8 mouse cellular contexts compared by ENCODE assay signal in the genomic region with DNA sequence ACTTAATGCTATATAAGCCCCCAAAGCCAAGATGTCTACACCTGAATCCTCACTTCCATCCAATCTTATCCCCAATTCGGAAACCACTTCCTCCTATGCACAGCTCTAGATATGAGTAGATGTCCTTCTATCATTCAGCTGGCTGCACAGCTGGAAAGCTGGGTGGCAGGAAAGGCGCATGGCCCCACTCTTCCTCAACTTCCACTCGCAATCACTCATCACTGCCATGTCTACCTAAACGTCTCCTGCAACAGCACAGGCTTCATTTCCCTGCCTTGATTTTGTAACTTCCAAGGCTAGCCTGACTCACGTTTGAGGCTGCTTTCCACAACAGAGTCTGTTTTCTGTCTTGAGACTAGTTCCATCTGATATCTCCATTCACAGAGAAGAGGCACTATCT. TPM values are rescaled to one million over a fixed set of nuclear protein-coding genes. Genes with fewer than 3 reads are reported as not detected.
DNase-seq lines count a peak whose midpoint lies in the region; ATAC-seq and TF ChIP-seq lines count a peak whose summit lies in the region.

No protein-coding gene starts in this region.

- H3K4me2 ChIP-seq in heart, embryonic 11.5 days: peak overlapping the region; percentile 28
- H3K4me2 ChIP-seq in hindbrain, embryonic 11.5 days (replicated peaks; ENCODE audit: low read depth, low read length): peak overlapping the region; percentile 27

- no peak overlapping the region for H3K9ac ChIP-seq in heart, embryonic 11.5 days (ENCODE audit: low read depth, low read length)
- no peak overlapping the region for H3K9ac ChIP-seq in hindbrain, embryonic 11.5 days (ENCODE audit: low read depth, low read length)

- H3K4me3 ChIP-seq in heart, embryonic 11.5 days (ENCODE audit: low read depth, low read length): no peak overlapping the region
- peak overlapping the region; percentile 10; the same call in 1 of the 2 replicates for H3K4me3 ChIP-seq in bone marrow macrophage, adult 2 months (ENCODE audit: insufficient read depth, low read length)
- no peak overlapping the region for H3K4me3 ChIP-seq in hindbrain, embryonic 11.5 days (ENCODE audit: low read depth, low read length)
- H3K4me3 ChIP-seq in midbrain, embryonic 10.5 days: peak overlapping the region; percentile 97

- TF ChIP-seq CTCF in bone marrow macrophage, adult 2 months (IDR thresholded peaks at IDR 0.05; ENCODE audit: low read depth, low read length): no peak

- no peak for ATAC-seq in heart, embryonic 11.5 days (replicated peaks; ENCODE audit: insufficient number of reproducible peaks, low FRiP score, low TSS enrichment)
- no peak for ATAC-seq in hindbrain, embryonic 11.5 days (ENCODE audit: low FRiP score)

- intact Hi-C loops in heart, postnatal 10 days (cut with DNase I): no loop called here

- DNase-seq in heart, postnatal 10 days: no peak
- DNase-seq in hindbrain, embryonic 11.5 days (ENCODE audit: low spot score): no peak
- DNase-seq in midbrain, embryonic 10.5 days (ENCODE audit: low spot score): no peak
- DNase-seq in thymus, adult 18-20 months: no peak
- DNase-seq in layer of hippocampus, adult 18-20 months (ENCODE audit: low spot score in 2 of 2): no peak
- no peak for DNase-seq in spleen, postnatal 36 days (ENCODE audit: low spot score in 2 of 2)

- H3K36me3 ChIP-seq in heart, embryonic 11.5 days (ENCODE audit: control insufficient read depth, insufficient read depth, low read length): no peaks in the 10 kb centered on the region
- H3K36me3 ChIP-seq in hindbrain, embryonic 11.5 days (ENCODE audit: control insufficient read depth, insufficient read depth, low read length): no peaks in the 10 kb centered on the region
- H3K36me3 ChIP-seq in midbrain, embryonic 10.5 days: no peaks in the 10 kb centered on the region

- no peak overlapping the region for H3K27ac ChIP-seq in heart, embryonic 11.5 days (ENCODE audit: low read depth, low read length)
- no peak overlapping the region for H3K27ac ChIP-seq in bone marrow macrophage, adult 2 months (ENCODE audit: insufficient read depth, low read depth, low read length)
- H3K27ac ChIP-seq in hindbrain, embryonic 11.5 days (ENCODE audit: low read depth, low read length): no peak overlapping the region
- no peak overlapping the region for H3K27ac ChIP-seq in midbrain, embryonic 10.5 days (replicated peaks)

- peaks cover 28% of the 10 kb centered on the region for H3K4me1 ChIP-seq in heart, embryonic 11.5 days (ENCODE audit: control insufficient read depth, insufficient read depth, low read length)
- H3K4me1 ChIP-seq in bone marrow macrophage, adult 2 months (ENCODE audit: control insufficient read depth, insufficient read depth, low read length): peaks cover 28% of the 10 kb centered on the region
- peaks cover 5% of the 10 kb centered on the region for H3K4me1 ChIP-seq in hindbrain, embryonic 11.5 days (replicated peaks; ENCODE audit: control insufficient read depth, insufficient read depth, low read length)
- H3K4me1 ChIP-seq in midbrain, embryonic 10.5 days: peaks cover 39% of the 10 kb centered on the region

- H3K27me3 ChIP-seq in heart, embryonic 11.5 days (ENCODE audit: control insufficient read depth, insufficient read depth, low read length): no peaks in the 10 kb centered on the region
- no peaks in the 10 kb centered on the region for H3K27me3 ChIP-seq in hindbrain, embryonic 11.5 days (ENCODE audit: control insufficient read depth, insufficient read depth, low read length)
- H3K27me3 ChIP-seq in midbrain, embryonic 10.5 days (ENCODE audit: low read depth, poor library complexity, severe bottlenecking): peaks cover 16% of the 10 kb centered on the region

- no peaks in the 10 kb centered on the region for H3K9me3 ChIP-seq in heart, embryonic 11.5 days (replicated peaks; ENCODE audit: control insufficient read depth, low read length)
- no peaks in the 10 kb centered on the region for H3K9me3 ChIP-seq in hindbrain, embryonic 11.5 days (ENCODE audit: control insufficient read depth, low read length)
- no peaks in the 10 kb centered on the region for H3K9me3 ChIP-seq in midbrain, embryonic 10.5 days (replicated peaks)

- 30% methylated on average over 5 of the region's 5 CpGs for WGBS in heart, embryonic 11.5 days (ENCODE audit: insufficient replicate concordance)
- WGBS in hindbrain, embryonic 11.5 days: 58% methylated on average over 5 of the region's 5 CpGs
- WGBS in midbrain, embryonic 10.5 days: 65% methylated on average over 5 of the region's 5 CpGs

- no peak for TF ChIP-seq POLR2A in bone marrow macrophage, adult 2 months (IDR thresholded peaks at IDR 0.05; ENCODE audit: borderline replicate concordance, low read depth, low read length)

RNA-seq across cellular contexts. Expression of a gene that starts 1.7 kb away (rescaled TPM):
- polyA plus RNA-seq in heart, embryonic 11.5 days (2014; fragmentation: Nextera tagmentation; extraction: Ambion mirVana): 41.6 and 47.6 TPM in 2 replicates
- 10 to 100 TPM; 28.6 to 29.5 TPM for total RNA-seq in heart, postnatal 10 days (2021)
- polyA plus RNA-seq in bone marrow macrophage, adult 2 months (2012; ENCODE audit: insufficient read depth, insufficient read length, missing spikeins): 42.5 and 53.5 TPM in 2 replicates
- 104 and 110 TPM in 2 replicates for polyA plus RNA-seq in hindbrain, embryonic 11.5 days (2014; fragmentation: Nextera tagmentation; extraction: Ambion mirVana)
- polyA plus RNA-seq in midbrain, embryonic 10.5 days (2016; fragmentation: Nextera tagmentation; extraction: Ambion mirVana): 64.5 and 81.5 TPM in 2 replicates
- total RNA-seq in layer of hippocampus, adult 18-20 months (2021): 10 to 100 TPM; 25.7 to 29.6 TPM

Comparison
In these comparisons a context has a peak if more than half of its experiments do, and no peak if none do; other contexts are left out.
1. H3K4me3 ChIP-seq: peak in bone marrow macrophage, adult 2 months (single experiment) and midbrain, embryonic 10.5 days (single experiment); none in heart, embryonic 11.5 days (single experiment) and hindbrain, embryonic 11.5 days (single experiment).